Mouse (Mus musculus) spleen, adult 2 months (tissue): ENCODE data around the gene Brwd1.
"Not testable (repeated sequence)": the region's sequence is repeated elsewhere in the genome, so short reads cannot be mapped to it uniquely, and the experiment has no call there.

ENCODE experiments used
- CTCF ChIP-seq: fragments of 200-500 bp; IDR thresholded peaks from 2 replicates; pipeline ENCODE4 v1.5.1; 2011; ENCODE audit warnings: mild to moderate bottlenecking, inconsistent platforms; ENCODE audit not compliant: insufficient read depth, insufficient read length, insufficient replicate concordance; ENCODE audit errors: extremely low read depth
- POLR2A ChIP-seq: fragments of 200-500 bp; IDR thresholded peaks from 2 replicates; pipeline ENCODE4 v1.6.1; 2011; ENCODE audit warnings: low read depth, low read length, inconsistent platforms

DNA sequence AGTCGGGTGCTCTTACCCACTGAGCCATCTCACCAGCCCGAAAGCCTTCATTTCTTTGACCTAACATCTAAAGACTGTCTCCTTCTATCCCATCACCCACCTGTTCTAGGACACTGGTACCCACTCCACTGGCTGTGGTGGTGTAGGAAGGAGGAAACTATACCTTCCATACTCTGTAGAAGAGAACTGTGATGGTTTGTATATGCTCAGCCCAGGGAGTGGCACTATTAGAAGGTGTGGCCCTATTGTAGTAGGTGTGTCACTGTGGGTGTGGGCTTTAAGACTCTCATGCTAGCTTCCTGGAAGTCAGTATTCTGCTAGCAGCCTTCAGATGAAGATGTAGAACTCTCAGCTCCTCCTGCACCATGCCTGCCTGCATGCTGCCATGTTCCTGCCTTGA, 121.6 kb downstream of the Brwd1 start:
- TF ChIP-seq POLR2A, CTCF: not testable (repeated sequence)
